Mouse (Mus musculus): ENCODE results near the gene Mcat. TPM values are rescaled to one million over a fixed set of nuclear protein-coding genes. Genes with fewer than 3 reads are reported as not detected.
"Not testable (repeated sequence)": the region's sequence is repeated elsewhere in the genome, so short reads cannot be mapped to it uniquely, and the experiment has no call there.

Mcat gene
- polyA plus RNA-seq, 1 experiment from 2014 or later: 21.0 TPM

DNA sequence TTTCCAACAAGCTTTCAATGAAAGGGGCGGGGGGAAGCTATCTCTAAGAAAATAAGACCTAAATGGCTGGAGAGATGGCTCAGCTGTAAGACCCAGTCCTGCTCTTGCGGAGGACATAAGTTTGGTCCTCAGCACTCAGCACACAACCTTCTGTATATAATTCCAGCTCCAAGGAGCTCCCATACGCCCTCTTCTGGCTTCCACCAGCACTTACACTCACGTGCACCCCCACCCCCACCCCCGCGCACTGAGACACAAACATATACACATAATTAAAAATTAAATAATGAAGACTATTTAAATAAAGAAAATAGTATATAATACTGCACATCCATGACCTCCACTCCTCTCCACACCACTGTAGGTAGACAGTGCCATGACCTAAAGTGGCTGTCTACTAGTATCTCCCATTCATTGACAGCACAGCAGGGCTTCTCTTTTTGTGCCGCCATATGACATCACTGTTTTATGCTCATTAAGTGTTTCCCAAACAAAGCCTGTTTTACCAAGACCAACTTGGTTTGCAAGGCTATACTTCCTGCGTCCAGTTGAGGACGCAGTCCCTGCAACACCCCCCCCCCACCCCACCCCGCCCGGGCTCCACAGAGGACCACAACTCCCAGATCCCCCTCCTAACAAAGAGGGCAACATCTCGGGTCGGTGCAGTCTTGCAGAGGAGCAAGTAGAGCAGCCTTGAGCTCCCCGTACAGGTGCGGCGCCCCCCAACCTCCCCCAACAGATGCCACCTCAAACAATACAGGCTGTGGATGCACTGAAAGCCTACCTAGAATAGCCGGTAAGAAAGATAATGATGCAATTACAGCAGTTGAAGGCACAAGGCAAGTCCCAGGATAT is 53.4 kb downstream of the Mcat start:
- no peaks in the 10 kb centered on the region for H3K36me3 ChIP-seq
- 26% methylated on average over 17 of the region's 17 CpGs for WGBS (ENCODE audit: insufficient replicate concordance)
- peak overlapping the region; percentile 65 for H3K4me3 ChIP-seq (replicated peaks)
- no peak overlapping the region; the same call in 1 of the 2 replicates for H3K27ac ChIP-seq
- H3K9me3 ChIP-seq (replicated peaks): no peaks in the 10 kb centered on the region
- peak overlapping the region; percentile 94 for H3K4me2 ChIP-seq
- H3K4me1 ChIP-seq (replicated peaks): peaks cover 16% of the 10 kb centered on the region
- peaks cover 15% of the 10 kb centered on the region for H3K27me3 ChIP-seq
- ATAC-seq (ENCODE audit: low read depth) (peak; percentile 38), DNase-seq (no peak)
- H3K9ac ChIP-seq: peak overlapping the region; percentile 68

GRCm38 (mm10) chr15:83501483-83501882 is 62.1 kb downstream of the Mcat start:
- 46% methylated on average over 6 of the region's 6 CpGs for WGBS (ENCODE audit: insufficient replicate concordance)
- not testable (repeated sequence) for H3K36me3 ChIP-seq; H3K9me3 ChIP-seq (replicated peaks)

DNA sequence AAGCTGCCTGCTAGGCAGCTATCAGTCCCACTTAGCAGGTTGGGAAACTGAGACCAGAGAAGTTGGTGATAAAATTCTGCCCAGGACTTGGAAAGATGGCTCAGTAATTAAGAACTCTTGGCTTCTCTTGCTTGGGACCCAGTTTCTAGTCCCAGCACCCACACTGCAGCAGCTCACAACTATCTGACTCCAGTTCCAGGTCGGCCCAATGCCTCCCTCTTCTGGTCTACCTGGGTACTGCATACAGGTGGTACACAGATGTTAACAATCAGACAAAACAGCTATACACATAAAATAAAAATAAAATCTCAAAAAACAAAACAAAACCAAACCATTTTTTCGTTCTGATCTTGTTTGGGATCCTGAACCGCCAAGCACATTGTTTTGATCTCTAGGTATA is 63.2 kb downstream of the Mcat start:
- Histone ChIP-seq H3K4me3 (replicated peaks) (no peak overlapping the region), H3K9ac (no peak overlapping the region), H3K27ac (no peak overlapping the region), H3K4me2 (no peak overlapping the region), H3K9me3 (replicated peaks) (no peaks in the 10 kb centered on the region), H3K27me3 (no peaks in the 10 kb centered on the region), H3K36me3 (no peaks in the 10 kb centered on the region), H3K4me1 (replicated peaks) (peaks cover 14% of the 10 kb centered on the region)
- WGBS (ENCODE audit: insufficient replicate concordance): 37% methylated on average over 3 of the region's 3 CpGs
- ATAC-seq (ENCODE audit: low read depth): no peak
- peak; percentile 40 for DNase-seq

More at GRCm38 (mm10) chr15:83501483-83501882, 62.1 kb downstream of the Mcat start:
- not testable (repeated sequence) for H3K4me1 ChIP-seq (replicated peaks); DNase-seq; H3K9ac ChIP-seq; H3K4me3 ChIP-seq (replicated peaks); ATAC-seq (ENCODE audit: low read depth); H3K27me3 ChIP-seq; H3K27ac ChIP-seq; H3K4me2 ChIP-seq

DNA sequence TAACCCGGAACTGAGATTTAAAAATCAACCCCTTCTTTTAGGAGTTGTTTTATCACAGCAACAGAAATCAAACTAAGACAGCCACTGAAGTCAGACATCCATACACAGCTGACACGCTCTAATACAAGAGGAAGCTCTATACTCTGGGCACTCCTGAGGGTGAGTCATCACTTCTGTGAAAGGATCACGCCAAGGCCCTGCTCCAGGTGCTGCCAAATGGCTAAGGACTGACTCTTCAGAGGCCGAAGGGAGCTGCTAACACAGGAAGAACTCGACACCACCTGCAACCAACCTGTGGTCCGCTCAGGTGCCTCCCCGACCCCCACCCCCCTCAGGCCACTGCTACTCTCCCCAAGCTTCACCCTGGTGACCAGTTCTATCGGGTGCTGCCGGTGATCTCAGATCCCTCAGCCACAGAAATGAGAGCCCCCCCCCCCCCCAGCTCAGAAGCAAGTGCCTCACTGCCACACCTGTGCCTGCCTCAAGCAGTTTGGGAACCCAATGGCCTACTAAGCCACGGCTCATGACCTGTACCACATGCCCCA is 64.3 kb downstream of the Mcat start:
- Histone ChIP-seq H3K9ac (no peak overlapping the region), H3K4me2 (no peak overlapping the region), H3K4me3 (replicated peaks) (no peak overlapping the region), H3K4me1 (replicated peaks) (peaks cover 25% of the 10 kb centered on the region), H3K27ac (no peak overlapping the region), H3K9me3 (replicated peaks) (no peaks in the 10 kb centered on the region), H3K36me3 (no peaks in the 10 kb centered on the region), H3K27me3 (no peaks in the 10 kb centered on the region)
- ATAC-seq (ENCODE audit: low read depth): no peak
- 75% methylated on average over 10 of the region's 10 CpGs for WGBS (ENCODE audit: insufficient replicate concordance)
- DNase-seq: no peak

- ATAC-seq (ENCODE audit: low read depth): no peak
- Histone ChIP-seq H3K9ac (no peak overlapping the region), H3K27me3 (no peaks in the 10 kb centered on the region), H3K4me1 (replicated peaks) (peaks cover 23% of the 10 kb centered on the region), H3K27ac (no peak overlapping the region), H3K9me3 (replicated peaks) (no peaks in the 10 kb centered on the region), H3K4me3 (replicated peaks) (no peak overlapping the region), H3K4me2 (no peak overlapping the region), H3K36me3 (0 out of 2 replicates have a peak, but pooled peaks cover 1% of the 10 kb centered on the region)
- WGBS (ENCODE audit: insufficient replicate concordance): 81% methylated on average over 6 of the region's 6 CpGs
- no peak for DNase-seq
These were observed 66.3 kb downstream of the Mcat start for GRCm38 (mm10) chr15:83497299-83497698.

Small RNA genes lying within 50 kb of the gene (microRNA-seq; reads per million reads assigned to microRNA genes)
- gene Gm24575: not detected

Other genes with a start within 250 kb of the Mcat start
- 15.2 and 16.2 TPM in 2 replicates for gene Arfgap3, start 213.5 kb downstream of the Mcat start, polyA plus RNA-seq (2015; fragmentation: Nextera tagmentation; extraction: Ambion mirVana)
- 45.0 and 58.2 TPM in 2 replicates for gene Pacsin2, start 99.2 kb downstream of the Mcat start, polyA plus RNA-seq (2015; fragmentation: Nextera tagmentation; extraction: Ambion mirVana)
- gene Ttll1, start 52.9 kb downstream of the Mcat start, polyA plus RNA-seq (2015; fragmentation: Nextera tagmentation; extraction: Ambion mirVana): 7.2 and 7.4 TPM in 2 replicates
- gene Bik, start 36.9 kb downstream of the Mcat start, polyA plus RNA-seq (2015; fragmentation: Nextera tagmentation; extraction: Ambion mirVana): 1.1 and 1.5 TPM in 2 replicates
- 186 and 227 TPM in 2 replicates for gene Tspo, start 195 bp downstream of the Mcat start, polyA plus RNA-seq (2015; fragmentation: Nextera tagmentation; extraction: Ambion mirVana)
- gene Ttll12, start 31.4 kb upstream of the Mcat start, polyA plus RNA-seq (2015; fragmentation: Nextera tagmentation; extraction: Ambion mirVana): 47.2 and 53.2 TPM in 2 replicates
- gene Scube1, start 161.2 kb upstream of the Mcat start, polyA plus RNA-seq (2015; fragmentation: Nextera tagmentation; extraction: Ambion mirVana): 0.16 and 0.22 TPM in 2 replicates
- 0.03 and 0.05 TPM in 2 replicates for gene Mpped1, start 215.7 kb upstream of the Mcat start, polyA plus RNA-seq (2015; fragmentation: Nextera tagmentation; extraction: Ambion mirVana)